ENCODE assay signal across 11 mouse cellular contexts in the genomic region with DNA sequence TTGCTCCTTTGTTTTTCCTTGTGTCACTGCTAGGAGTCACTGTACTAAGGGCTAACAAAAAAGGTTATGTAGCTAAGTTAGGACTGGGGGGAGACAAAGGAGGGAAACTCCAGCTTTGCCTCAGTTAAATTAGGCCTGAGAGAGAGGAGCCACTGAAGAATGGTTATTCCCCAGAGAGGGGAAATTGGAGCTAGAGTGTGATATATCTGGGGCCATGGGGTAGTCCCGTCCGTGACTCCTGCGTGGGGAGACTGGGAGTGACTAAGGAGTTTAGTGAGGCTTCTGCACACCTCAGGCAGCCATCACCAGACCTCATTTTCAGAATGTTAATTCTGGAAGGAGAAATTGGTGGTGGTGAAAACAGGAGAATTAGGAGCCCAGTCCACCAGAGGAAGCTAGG. TPM values are rescaled to one million over a fixed set of nuclear protein-coding genes. Genes with fewer than 3 reads are reported as not detected.
DNase-seq lines count a peak whose midpoint lies in the region; ATAC-seq and TF ChIP-seq lines count a peak whose summit lies in the region.
"Had no signal": no experiment of that assay in that cellular context is flagged by ENCODE, and none has a peak within 500 bp of the region (broad histone marks: within the 10 kb centered on the region; RNA-seq: fewer than 3 reads in every experiment).

No protein-coding gene starts in this region.

- H3K4me1 ChIP-seq in kidney, postnatal 0 days (replicated peaks; ENCODE audit: insufficient read depth, low read length), result peaks cover 4% of the 10 kb centered on the region; the same call in 1 of the 2 replicates
- H3K4me1 ChIP-seq in forebrain, embryonic 12.5 days, result peaks cover 24% of the 10 kb centered on the region
- peaks cover 28% of the 10 kb centered on the region for H3K4me1 ChIP-seq in limb, embryonic 10.5 days
- H3K4me1 ChIP-seq in neural tube, embryonic 12.5 days, result peaks cover 9% of the 10 kb centered on the region; the same call in 1 of the 2 replicates

- peak overlapping the region; percentile 77 for H3K4me3 ChIP-seq in kidney, postnatal 0 days (replicated peaks; ENCODE audit: low read depth, low read length)
- H3K4me3 ChIP-seq in forebrain, embryonic 12.5 days (replicated peaks), result peak overlapping the region; percentile 86; the same call in 1 of the 2 replicates
- peak overlapping the region; percentile 91; the same call in 1 of the 2 replicates for H3K4me3 ChIP-seq in limb, embryonic 10.5 days
- 0 out of 2 replicates have a peak overlapping the region, but pooled peaks have one; percentile 89 for H3K4me3 ChIP-seq in neural tube, embryonic 12.5 days

- no peaks in the 10 kb centered on the region for H3K36me3 ChIP-seq in kidney, postnatal 0 days (ENCODE audit: insufficient read depth, low read length)
- H3K36me3 ChIP-seq in forebrain, embryonic 12.5 days (replicated peaks), result peaks cover 11% of the 10 kb centered on the region; the same call in 1 of the 2 replicates
- peaks cover 17% of the 10 kb centered on the region for H3K36me3 ChIP-seq in limb, embryonic 10.5 days
- peaks cover 14% of the 10 kb centered on the region for H3K36me3 ChIP-seq in neural tube, embryonic 12.5 days

- 61% methylated on average over 3 of the region's 3 CpGs for WGBS in kidney, postnatal 0 days
- 75% methylated on average over 3 of the region's 3 CpGs for WGBS in forebrain, embryonic 12.5 days
- 84% methylated on average over 3 of the region's 3 CpGs for WGBS in limb, embryonic 10.5 days
- WGBS in neural tube, embryonic 12.5 days, result 80% methylated on average over 3 of the region's 3 CpGs

- H3K9ac ChIP-seq in kidney, postnatal 0 days (ENCODE audit: low read depth, low read length), result no peak overlapping the region
- no peak overlapping the region for H3K9ac ChIP-seq in forebrain, embryonic 12.5 days
- H3K9ac ChIP-seq in neural tube, embryonic 12.5 days, result no peak overlapping the region

- ATAC-seq in kidney, postnatal 0 days (replicated peaks; ENCODE audit: low FRiP score, low read depth), result no peak
- ATAC-seq in forebrain, embryonic 12.5 days (ENCODE audit: low FRiP score), result no peak
- ATAC-seq in neural tube, embryonic 12.5 days (ENCODE audit: low FRiP score, low read depth), result no peak

- no peak overlapping the region for H3K27ac ChIP-seq in kidney, postnatal 0 days
- H3K27ac ChIP-seq in forebrain, embryonic 12.5 days, result no peak overlapping the region
- H3K27ac ChIP-seq in limb, embryonic 10.5 days, result no peak overlapping the region
- no peak overlapping the region for H3K27ac ChIP-seq in neural tube, embryonic 12.5 days

- H3K4me2 ChIP-seq in kidney, postnatal 0 days (ENCODE audit: low read length), result peak overlapping the region; percentile 86
- peak overlapping the region; percentile 95 for H3K4me2 ChIP-seq in forebrain, embryonic 12.5 days
- H3K4me2 ChIP-seq in neural tube, embryonic 12.5 days (replicated peaks), result peak overlapping the region; percentile 92

- TF ChIP-seq CTCF in kidney, postnatal 0 days (IDR thresholded peaks at IDR 0.05; ENCODE audit: low read depth), result no peak

- no peak for DNase-seq in kidney, postnatal 0 days (ENCODE audit: low spot score)
- DNase-seq in kidney, postnatal 10 days, result no peak
- no peak for DNase-seq in limb, embryonic 10.5 days (ENCODE audit: low spot score)
- DNase-seq in Muller cell, postnatal 12 days (ENCODE audit: inconsistent ontology term), result no peak
- no peak for DNase-seq in urinary bladder, postnatal 4 days (ENCODE audit: low spot score in 2 of 2)
- no peak for DNase-seq in thymus, postnatal 36 days

- H3K27me3 ChIP-seq in kidney, postnatal 0 days (ENCODE audit: insufficient read depth, low read length), result no peaks in the 10 kb centered on the region
- H3K27me3 ChIP-seq in forebrain, embryonic 12.5 days, result peaks cover 5% of the 10 kb centered on the region
- H3K27me3 ChIP-seq in limb, embryonic 10.5 days (ENCODE audit: low read depth, poor library complexity, severe bottlenecking), result no peaks in the 10 kb centered on the region
- H3K27me3 ChIP-seq in neural tube, embryonic 12.5 days (replicated peaks), result no peaks in the 10 kb centered on the region
- H3K27me3 ChIP-seq: Patski had no signal

- no peaks in the 10 kb centered on the region for H3K9me3 ChIP-seq in kidney, postnatal 0 days (replicated peaks; ENCODE audit: low read length)
- H3K9me3 ChIP-seq in forebrain, embryonic 12.5 days, result no peaks in the 10 kb centered on the region
- no peaks in the 10 kb centered on the region for H3K9me3 ChIP-seq in limb, embryonic 10.5 days (replicated peaks)
- no peaks in the 10 kb centered on the region for H3K9me3 ChIP-seq in neural tube, embryonic 12.5 days

RNA-seq across cellular contexts. Expression of gene P3h1, which starts 1.6 kb away (rescaled TPM):
- 32.4 and 34.9 TPM in 2 replicates for polyA plus RNA-seq in kidney, postnatal 0 days (2015; fragmentation: Nextera tagmentation; extraction: Ambion mirVana)
- polyA plus RNA-seq in forebrain, embryonic 12.5 days (2016; fragmentation: Nextera tagmentation; extraction: Ambion mirVana), result 10.3 and 15.7 TPM in 2 replicates
- 12.7 and 16.0 TPM in 2 replicates for polyA plus RNA-seq in limb, embryonic 10.5 days (2016; fragmentation: Nextera tagmentation; extraction: Ambion mirVana)
- 14.8 and 15.0 TPM in 2 replicates for polyA plus RNA-seq in neural tube, embryonic 12.5 days (2016; fragmentation: Nextera tagmentation; extraction: Ambion mirVana)

RNA-seq across cellular contexts. Expression of gene AU022252, which starts 1.8 kb away (rescaled TPM):
- 28.1 and 31.1 TPM in 2 replicates for polyA plus RNA-seq in kidney, postnatal 0 days (2015; fragmentation: Nextera tagmentation; extraction: Ambion mirVana)
- 36.2 and 37.8 TPM in 2 replicates for polyA plus RNA-seq in forebrain, embryonic 12.5 days (2016; fragmentation: Nextera tagmentation; extraction: Ambion mirVana)
- polyA plus RNA-seq in limb, embryonic 10.5 days (2016; fragmentation: Nextera tagmentation; extraction: Ambion mirVana), result 38.1 and 43.3 TPM in 2 replicates
- 39.8 and 40.9 TPM in 2 replicates for polyA plus RNA-seq in neural tube, embryonic 12.5 days (2016; fragmentation: Nextera tagmentation; extraction: Ambion mirVana)

RNA-seq across cellular contexts. Expression of gene Tmem269, which starts 16.3 kb away (rescaled TPM):
- 0.14 TPM in 1 of 2 replicates, not detected in the other for polyA plus RNA-seq in kidney, postnatal 0 days (2015; fragmentation: Nextera tagmentation; extraction: Ambion mirVana)
- polyA plus RNA-seq in forebrain, embryonic 12.5 days (2016; fragmentation: Nextera tagmentation; extraction: Ambion mirVana), result not detected in 2 replicates
- polyA plus RNA-seq in limb, embryonic 10.5 days (2016; fragmentation: Nextera tagmentation; extraction: Ambion mirVana), result not detected in 2 replicates
- 0.26 and 0.28 TPM in 2 replicates for polyA plus RNA-seq in neural tube, embryonic 12.5 days (2016; fragmentation: Nextera tagmentation; extraction: Ambion mirVana)
- polyA plus RNA-seq: Patski had no signal

RNA-seq across cellular contexts. Expression of gene Cldn19, which starts 20.9 kb away (rescaled TPM):
- polyA plus RNA-seq in kidney, postnatal 0 days (2015; fragmentation: Nextera tagmentation; extraction: Ambion mirVana), result 70.2 and 72.5 TPM in 2 replicates
- 0.18 and 0.59 TPM in 2 replicates for polyA plus RNA-seq in forebrain, embryonic 12.5 days (2016; fragmentation: Nextera tagmentation; extraction: Ambion mirVana)
- not detected in 2 replicates for polyA plus RNA-seq in limb, embryonic 10.5 days (2016; fragmentation: Nextera tagmentation; extraction: Ambion mirVana)
- 0.08 and 0.22 TPM in 2 replicates for polyA plus RNA-seq in neural tube, embryonic 12.5 days (2016; fragmentation: Nextera tagmentation; extraction: Ambion mirVana)
- polyA plus RNA-seq: liver, adult 2 months; small intestine, adult 2 months had no signal

RNA-seq across cellular contexts. Expression of gene Svbp, which starts 39.2 kb away (rescaled TPM):
- polyA plus RNA-seq in kidney, postnatal 0 days (2015; fragmentation: Nextera tagmentation; extraction: Ambion mirVana), result 138 and 150 TPM in 2 replicates
- 156 and 162 TPM in 2 replicates for polyA plus RNA-seq in forebrain, embryonic 12.5 days (2016; fragmentation: Nextera tagmentation; extraction: Ambion mirVana)
- 115 and 133 TPM in 2 replicates for polyA plus RNA-seq in limb, embryonic 10.5 days (2016; fragmentation: Nextera tagmentation; extraction: Ambion mirVana)
- polyA plus RNA-seq in neural tube, embryonic 12.5 days (2016; fragmentation: Nextera tagmentation; extraction: Ambion mirVana), result 185 and 200 TPM in 2 replicates
